Mouse (Mus musculus): ENCODE data around the gene Arhgap4. TPM values are rescaled to one million over a fixed set of nuclear protein-coding genes. Genes with fewer than 3 reads are reported as not detected.

The Arhgap4 gene
- polyA plus RNA-seq, 1 experiment from 2014 or later = 3.4 TPM

GRCm38 (mm10) chrX:73948647-73949046, 27.0 kb upstream of the Arhgap4 start:
- Histone ChIP-seq H3K4me1 (replicated peaks) (no peaks in the 10 kb centered on the region), H3K4me2 (no peak overlapping the region), H3K4me3 (no peak overlapping the region), H3K9ac (no peak overlapping the region), H3K9me3 (no peaks in the 10 kb centered on the region), H3K27me3 (no peaks in the 10 kb centered on the region), H3K27ac (no peak overlapping the region), H3K36me3 (peaks cover 95% of the 10 kb centered on the region)
- 29% methylated on average over 4 of the region's 4 CpGs for WGBS
- peak; percentile 32; the same call in 1 of the 2 replicates for ATAC-seq (ENCODE audit: low FRiP score)

GRCm38 (mm10) chrX:73946896-73947295, 25.2 kb upstream of the Arhgap4 start:
- WGBS = 76% methylated on average over 6 of the region's 6 CpGs
- no peak overlapping the region for H3K4me2 ChIP-seq
- no peak overlapping the region for H3K9ac ChIP-seq
- H3K27me3 ChIP-seq = no peaks in the 10 kb centered on the region
- no peak overlapping the region for H3K27ac ChIP-seq
- H3K36me3 ChIP-seq = peaks cover 87% of the 10 kb centered on the region
- H3K9me3 ChIP-seq = no peaks in the 10 kb centered on the region
- no peak for ATAC-seq (ENCODE audit: low FRiP score)
- H3K4me1 ChIP-seq (replicated peaks) = no peaks in the 10 kb centered on the region
- no peak overlapping the region for H3K4me3 ChIP-seq

GRCm38 (mm10) chrX:73942294-73942693, 20.6 kb upstream of the Arhgap4 start:
- no peaks in the 10 kb centered on the region for H3K4me1 ChIP-seq (replicated peaks)
- no peak overlapping the region for H3K4me3 ChIP-seq
- ATAC-seq (ENCODE audit: low FRiP score) = no peak
- H3K27me3 ChIP-seq = no peaks in the 10 kb centered on the region
- no peak overlapping the region for H3K9ac ChIP-seq
- 88% methylated on average over 2 of the region's 2 CpGs for whole genome bisulfite sequencing
- no peak overlapping the region for H3K4me2 ChIP-seq
- H3K9me3 ChIP-seq = no peaks in the 10 kb centered on the region
- peaks cover 53% of the 10 kb centered on the region for H3K36me3 ChIP-seq
- H3K27ac ChIP-seq = no peak overlapping the region

GRCm38 (mm10) chrX:73941860-73942259, 20.2 kb upstream of the Arhgap4 start:
- 90% methylated on average over 2 of the region's 2 CpGs for WGBS
- Histone ChIP-seq H3K36me3 (peaks cover 48% of the 10 kb centered on the region), H3K4me2 (no peak overlapping the region)

GRCm38 (mm10) chrX:73931871-73932270, 10.2 kb upstream of the Arhgap4 start:
- H3K9me3 ChIP-seq = no peaks in the 10 kb centered on the region
- H3K4me3 ChIP-seq = no peak overlapping the region
- H3K4me1 ChIP-seq (replicated peaks) = no peaks in the 10 kb centered on the region
- 100% methylated on average over 2 of the region's 2 CpGs for WGBS
- H3K4me2 ChIP-seq = no peak overlapping the region
- H3K27ac ChIP-seq = no peak overlapping the region
- H3K36me3 ChIP-seq = no peaks in the 10 kb centered on the region
- no peaks in the 10 kb centered on the region for H3K27me3 ChIP-seq
- no peak for ATAC-seq (ENCODE audit: low FRiP score)
- H3K9ac ChIP-seq = no peak overlapping the region

More at GRCm38 (mm10) chrX:73941860-73942259, 20.2 kb upstream of the Arhgap4 start:
- H3K4me1 ChIP-seq (replicated peaks) = no peaks in the 10 kb centered on the region
- no peak overlapping the region for H3K4me3 ChIP-seq
- H3K27me3 ChIP-seq = no peaks in the 10 kb centered on the region
- no peak overlapping the region for H3K9ac ChIP-seq
- H3K27ac ChIP-seq = no peak overlapping the region
- ATAC-seq (ENCODE audit: low FRiP score) = no peak
- H3K9me3 ChIP-seq = no peaks in the 10 kb centered on the region

GRCm38 (mm10) chrX:73930402-73931062, 8.9 kb upstream of the Arhgap4 start, which contains the start of gene Renbp:
Renbp (minus strand) TSS chrX:73930850.
- H3K9ac ChIP-seq = no peak within 1 kb of the TSS
- no peaks in the 10 kb centered on the region for H3K36me3 ChIP-seq
- peak within 1 kb of the TSS; percentile 15; the same call in 1 of the 2 replicates for H3K4me2 ChIP-seq
- H3K27ac ChIP-seq = no peak within 1 kb of the TSS
- 41% methylated on average over 17 of the region's 17 CpGs for WGBS
- H3K4me3 ChIP-seq = peak within 1 kb of the TSS; percentile 9; the same call in 1 of the 2 replicates
- ATAC-seq (ENCODE audit: low FRiP score) = peak; percentile 39; the same call in 1 of the 2 replicates
- no peaks in the 10 kb centered on the region for H3K9me3 ChIP-seq
- H3K27me3 ChIP-seq = no peaks in the 10 kb centered on the region
- H3K4me1 ChIP-seq (replicated peaks) = no peaks in the 10 kb centered on the region

- ATAC-seq (ENCODE audit: low FRiP score) = no peak
- Histone ChIP-seq H3K36me3 (peaks cover 25% of the 10 kb centered on the region), H3K9ac (peak overlapping the region; percentile 61), H3K9me3 (no peaks in the 10 kb centered on the region), H3K4me2 (peak overlapping the region; percentile 63), H3K27me3 (no peaks in the 10 kb centered on the region), H3K4me1 (replicated peaks) (peaks cover 13% of the 10 kb centered on the region), H3K27ac (peak overlapping the region; percentile 82; the same call in 1 of the 2 replicates), H3K4me3 (peak overlapping the region; percentile 54)
- 68% methylated on average over 8 of the region's 8 CpGs for WGBS
These were observed 846 bp upstream of the Arhgap4 start for GRCm38 (mm10) chrX:73922550-73922882.

GRCm38 (mm10) chrX:73921285-73921822, 316 bp downstream of the Arhgap4 start:
- peak overlapping the region; percentile 79 for H3K9ac ChIP-seq
- H3K4me1 ChIP-seq (replicated peaks) = peaks cover 13% of the 10 kb centered on the region
- ATAC-seq (ENCODE audit: low FRiP score) = peak; percentile 37
- H3K4me2 ChIP-seq = peak overlapping the region; percentile 73
- no peaks in the 10 kb centered on the region for H3K27me3 ChIP-seq
- no peaks in the 10 kb centered on the region for H3K9me3 ChIP-seq
- H3K27ac ChIP-seq = peak overlapping the region; percentile 78
- H3K36me3 ChIP-seq = peaks cover 32% of the 10 kb centered on the region
- peak overlapping the region; percentile 54 for H3K4me3 ChIP-seq
- WGBS = 13% methylated on average over 34 of the region's 34 CpGs

- Histone ChIP-seq H3K4me3 (no peak overlapping the region), H3K27me3 (no peaks in the 10 kb centered on the region), H3K4me2 (no peak overlapping the region), H3K4me1 (replicated peaks) (peaks cover 17% of the 10 kb centered on the region), H3K9ac (no peak overlapping the region), H3K27ac (no peak overlapping the region), H3K36me3 (peaks cover 32% of the 10 kb centered on the region), H3K9me3 (no peaks in the 10 kb centered on the region)
- no peak for ATAC-seq (ENCODE audit: low FRiP score)
- WGBS = 90% methylated on average over 5 of the region's 5 CpGs
These were observed 3.0 kb downstream of the Arhgap4 start for GRCm38 (mm10) chrX:73918631-73919030.

- H3K4me2 ChIP-seq = no peak overlapping the region
- WGBS = 86% methylated on average over 8 of the region's 8 CpGs
- peaks cover 17% of the 10 kb centered on the region for H3K4me1 ChIP-seq (replicated peaks)
- H3K27ac ChIP-seq = no peak overlapping the region
- no peak overlapping the region for H3K4me3 ChIP-seq
- H3K9me3 ChIP-seq = no peaks in the 10 kb centered on the region
- no peak overlapping the region for H3K9ac ChIP-seq
- no peaks in the 10 kb centered on the region for H3K27me3 ChIP-seq
- ATAC-seq (ENCODE audit: low FRiP score) = no peak
- peaks cover 32% of the 10 kb centered on the region for H3K36me3 ChIP-seq
These were observed 4.7 kb downstream of the Arhgap4 start for GRCm38 (mm10) chrX:73916945-73917344.

- H3K4me3 ChIP-seq = peak overlapping the region; percentile 25
- peaks cover 32% of the 10 kb centered on the region for H3K36me3 ChIP-seq
- peak overlapping the region; percentile 35; the same call in 1 of the 2 replicates for H3K9ac ChIP-seq
- H3K9me3 ChIP-seq = no peaks in the 10 kb centered on the region
- peak; percentile 94 for ATAC-seq (ENCODE audit: low FRiP score)
- no peaks in the 10 kb centered on the region for H3K27me3 ChIP-seq
- WGBS = 30% methylated on average over 31 of the region's 31 CpGs
- peak overlapping the region; percentile 84 for H3K27ac ChIP-seq
- H3K4me2 ChIP-seq = peak overlapping the region; percentile 47
- H3K4me1 ChIP-seq (replicated peaks) = peaks cover 10% of the 10 kb centered on the region
These were observed 6.6 kb downstream of the Arhgap4 start for GRCm38 (mm10) chrX:73914827-73915703.

GRCm38 (mm10) chrX:73911588-73911987, 10.1 kb downstream of the Arhgap4 start:
- no peak for ATAC-seq (ENCODE audit: low FRiP score)
- no peak overlapping the region for H3K4me2 ChIP-seq
- H3K4me3 ChIP-seq = no peak overlapping the region
- no peaks in the 10 kb centered on the region for H3K9me3 ChIP-seq
- no peaks in the 10 kb centered on the region for H3K36me3 ChIP-seq
- no peak overlapping the region for H3K9ac ChIP-seq
- H3K4me1 ChIP-seq (replicated peaks) = peaks cover 7% of the 10 kb centered on the region
- no peak overlapping the region for H3K27ac ChIP-seq
- no peaks in the 10 kb centered on the region for H3K27me3 ChIP-seq
- WGBS = 85% methylated on average over 2 of the region's 2 CpGs
